Mouse (Mus musculus) stomach, embryonic 16.5 days (tissue): ENCODE results near the gene Shisa7. TPM values are rescaled to one million over a fixed set of nuclear protein-coding genes. Genes with fewer than 3 reads are reported as not detected.
"Not testable (repeated sequence)": the region's sequence is repeated elsewhere in the genome, so short reads cannot be mapped to it uniquely, and the experiment has no call there.

ENCODE experiments used
- ATAC-seq: fragments of 200-750 bp; cut with Nextera tagmentation; 2 replicates; pipeline ENCODE4 v1.8.0; 2017; ENCODE audit warnings: moderate number of reproducible peaks, moderate TSS enrichment; ENCODE audit not compliant: insufficient read depth, low FRiP score
- H3K27ac ChIP-seq: fragments of 300-500 bp; sonication (generic); 2 replicates; pipeline ENCODE4 v1.5.1; 2014; ENCODE audit warnings: low read length
- H3K27me3 ChIP-seq: fragments of 300-500 bp; sonication (generic); 2 replicates; pipeline ENCODE4 v1.6.1; 2014; ENCODE audit warnings: low read length, control low read depth, mixed read lengths; ENCODE audit not compliant: control insufficient read depth, insufficient read depth
- H3K36me3 ChIP-seq: fragments of 300-500 bp; sonication (generic); 2 replicates; pipeline ENCODE4 v1.6.1; 2014; ENCODE audit warnings: low read length; ENCODE audit not compliant: control insufficient read depth, insufficient read depth
- H3K4me1 ChIP-seq: fragments of 300-500 bp; sonication (generic); 2 replicates; pipeline ENCODE4 v1.6.1; 2014; ENCODE audit warnings: low read length, control low read depth, mixed read lengths; ENCODE audit not compliant: control insufficient read depth, insufficient read depth
- H3K4me2 ChIP-seq: fragments of 300-500 bp; sonication (generic); 2 replicates; pipeline ENCODE4 v1.6.1; 2014; ENCODE audit warnings: low read depth, low read length, mixed read lengths
- H3K4me3 ChIP-seq: fragments of 300-500 bp; sonication (generic); replicated peaks from 2 replicates; pipeline ENCODE4 v1.5.1; 2014; ENCODE audit warnings: mild to moderate bottlenecking, low read length
- H3K9ac ChIP-seq: fragments of 300-500 bp; sonication (generic); 2 replicates; pipeline ENCODE4 v1.6.1; 2014; ENCODE audit warnings: low read length
- H3K9me3 ChIP-seq: fragments of 300-500 bp; sonication (generic); replicated peaks from 2 replicates; pipeline ENCODE4 v1.6.1; 2016; ENCODE audit warnings: low read length, control low read depth; ENCODE audit not compliant: control insufficient read depth
- whole genome bisulfite sequencing: fragments of 180-500 bp; shearing (Covaris S2); extraction: QIAGEN DNeasy Blood & Tissue Kit; methylation state at CpG from one replicate; pipeline ENCODE4 v1.1.7; 2014; 5-methylcytosine and 5-hydroxymethylcytosine counted together
- polyA plus RNA-seq: library from polyadenylated mRNA; unstranded; fragments of >200 nt; fragmentation: Nextera tagmentation; extraction: Ambion mirVana; gene quantifications from 2 replicates; pipeline ENCODE4 v1.2.1, GENCODE M21; 2015

Gene Shisa7
- polyA plus RNA-seq, 1 experiment from 2014 or later, result 0.49 TPM

- Histone ChIP-seq H3K4me1 (peaks cover 18% of the 10 kb centered on the region), H3K4me2 (peak overlapping the region; percentile 66), H3K36me3 (0 out of 2 replicates have a peak, but pooled peaks cover 3% of the 10 kb centered on the region), H3K9me3 (no peaks in the 10 kb centered on the region), H3K27ac (peak overlapping the region; percentile 88), H3K27me3 (no peaks in the 10 kb centered on the region), H3K4me3 (peak overlapping the region; percentile 98), H3K9ac (peak overlapping the region; percentile 75)
- ATAC-seq, result no peak
- WGBS, result 21% methylated on average over 8 of the region's 8 CpGs
These were observed 31.2 kb downstream of the Shisa7 start for GRCm38 (mm10) chr7:4813105-4813791.

DNA sequence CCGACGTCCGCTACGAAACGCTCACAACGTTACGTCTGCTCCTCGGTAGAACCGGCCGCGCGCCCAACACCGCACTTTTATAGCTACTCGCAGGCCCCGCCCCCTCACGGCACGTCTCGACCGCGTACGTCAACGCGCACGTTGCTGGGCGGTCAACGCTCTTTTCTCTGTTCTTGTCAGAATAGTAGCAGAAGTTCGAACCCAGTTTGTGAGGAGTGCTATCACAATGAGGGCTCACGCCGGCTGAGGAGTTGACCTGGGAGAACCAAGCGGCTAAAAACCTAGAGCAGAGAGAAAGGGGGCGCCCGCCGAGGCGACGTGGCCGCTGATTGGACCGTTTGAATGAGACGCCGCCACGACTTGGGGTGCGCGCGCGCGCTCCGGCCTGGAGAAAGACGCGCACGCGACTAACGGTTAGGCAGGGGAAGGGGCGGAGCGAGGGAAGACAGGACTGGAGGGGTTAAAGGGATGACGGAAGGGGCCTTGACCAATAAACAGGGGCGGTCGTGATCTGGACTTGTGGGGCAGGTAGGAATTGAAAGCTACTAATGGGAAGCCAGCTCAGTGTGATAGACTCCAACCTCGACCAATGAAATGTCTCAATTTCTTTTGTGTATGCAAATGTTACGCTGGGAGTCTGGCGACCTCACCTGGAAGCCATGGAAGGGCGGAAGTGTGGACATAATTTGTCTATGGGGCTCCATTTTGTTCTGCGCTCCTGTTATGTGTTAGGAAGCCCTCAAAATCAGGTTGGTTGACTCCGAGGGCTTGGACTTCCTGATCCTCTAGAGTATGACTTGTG is 32.0 kb downstream of the Shisa7 start, which contains the start of gene Ube2s:
Gene Ube2s, minus strand, starts transcription at position 288 of the 802 bp plus-strand sequence.
- peak within 1 kb of the TSS; percentile 97 for H3K27ac ChIP-seq
- H3K27me3 ChIP-seq, result no peaks in the 10 kb centered on the region
- H3K9me3 ChIP-seq, result no peaks in the 10 kb centered on the region
- ATAC-seq, result peak; percentile 99
- peak within 1 kb of the TSS; percentile 74 for H3K4me2 ChIP-seq
- peak within 1 kb of the TSS; percentile 99 for H3K9ac ChIP-seq
- peaks cover 6% of the 10 kb centered on the region; the same call in 1 of the 2 replicates for H3K36me3 ChIP-seq
- under 1% methylated on average over 60 of the region's 62 CpGs for WGBS
- H3K4me3 ChIP-seq, result peak within 1 kb of the TSS; percentile 98
- peaks cover 16% of the 10 kb centered on the region for H3K4me1 ChIP-seq

- no peak for ATAC-seq
- peak overlapping the region; percentile 98 for H3K4me3 ChIP-seq
- no peaks in the 10 kb centered on the region for H3K27me3 ChIP-seq
- H3K4me2 ChIP-seq, result peak overlapping the region; percentile 74
- H3K36me3 ChIP-seq, result peaks cover 10% of the 10 kb centered on the region; the same call in 1 of the 2 replicates
- H3K27ac ChIP-seq, result peak overlapping the region; percentile 97
- peak overlapping the region; percentile 99 for H3K9ac ChIP-seq
- WGBS, result under 1% methylated on average over 31 of the region's 36 CpGs
- H3K9me3 ChIP-seq, result no peaks in the 10 kb centered on the region
- H3K4me1 ChIP-seq, result peaks cover 18% of the 10 kb centered on the region
These were observed 32.6 kb downstream of the Shisa7 start for GRCm38 (mm10) chr7:4811842-4812302.

DNA sequence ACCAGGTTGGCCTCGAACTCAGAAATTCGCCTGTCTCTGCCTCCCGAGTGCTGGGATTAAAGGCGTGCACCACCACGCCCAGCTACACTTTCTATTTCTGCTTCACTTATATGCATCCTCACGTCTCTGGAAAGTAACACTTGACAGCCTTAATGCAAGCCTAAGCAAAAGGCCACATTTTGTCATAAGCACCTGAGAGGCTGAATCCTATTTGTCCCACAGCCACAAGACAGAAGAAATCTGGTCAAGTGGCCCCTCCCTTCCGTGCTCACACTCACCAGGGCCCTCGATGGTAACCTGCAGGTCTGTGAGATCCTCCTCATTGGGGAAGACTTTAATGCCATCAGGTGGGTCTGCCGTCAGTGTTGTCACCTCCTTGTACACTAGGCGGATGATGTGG is 33.4 kb downstream of the Shisa7 start:
- Histone ChIP-seq H3K36me3 (peaks cover 17% of the 10 kb centered on the region; the same call in 1 of the 2 replicates), H3K4me1 (peaks cover 18% of the 10 kb centered on the region), H3K4me2 (peak overlapping the region; percentile 74), H3K4me3 (peak overlapping the region; percentile 98), H3K9ac (peak overlapping the region; percentile 99)
- H3K27ac ChIP-seq, H3K9me3 ChIP-seq, H3K27me3 ChIP-seq, ATAC-seq: not testable (repeated sequence)
- WGBS, result 22% methylated on average over 10 of the region's 10 CpGs

- no peak overlapping the region for H3K9ac ChIP-seq
- no peaks in the 10 kb centered on the region for H3K9me3 ChIP-seq
- WGBS, result 82% methylated on average over 7 of the region's 7 CpGs
- peak; percentile 11; the same call in 1 of the 2 replicates for ATAC-seq
- peaks cover 20% of the 10 kb centered on the region; the same call in 1 of the 2 replicates for H3K36me3 ChIP-seq
- H3K4me3 ChIP-seq, result no peak overlapping the region
- H3K4me1 ChIP-seq, result peaks cover 18% of the 10 kb centered on the region
- H3K4me2 ChIP-seq, result no peak overlapping the region
- no peaks in the 10 kb centered on the region for H3K27me3 ChIP-seq
- no peak overlapping the region for H3K27ac ChIP-seq
These were observed 37.8 kb downstream of the Shisa7 start for GRCm38 (mm10) chr7:4806716-4807115.

GRCm38 (mm10) chr7:4802247-4802646 is 42.2 kb downstream of the Shisa7 start:
- H3K9ac ChIP-seq, result no peak overlapping the region
- H3K9me3 ChIP-seq, result no peaks in the 10 kb centered on the region
- ATAC-seq, result no peak
- H3K27me3 ChIP-seq, result no peaks in the 10 kb centered on the region
- no peaks in the 10 kb centered on the region for H3K4me1 ChIP-seq
- H3K36me3 ChIP-seq, result peaks cover 15% of the 10 kb centered on the region
- no peak overlapping the region for H3K4me3 ChIP-seq
- H3K27ac ChIP-seq, result no peak overlapping the region
- H3K4me2 ChIP-seq, result no peak overlapping the region

GRCm38 (mm10) chr7:4795767-4796433 is 48.6 kb downstream of the Shisa7 start:
- Histone ChIP-seq H3K4me2 (no peak overlapping the region), H3K27me3 (no peaks in the 10 kb centered on the region), H3K27ac (no peak overlapping the region), H3K36me3 (peaks cover 20% of the 10 kb centered on the region), H3K4me1 (peaks cover 16% of the 10 kb centered on the region; the same call in 1 of the 2 replicates), H3K4me3 (no peak overlapping the region), H3K9ac (no peak overlapping the region), H3K9me3 (no peaks in the 10 kb centered on the region)
- no peak for ATAC-seq
- whole genome bisulfite sequencing, result 67% methylated on average over 7 of the region's 7 CpGs

DNA sequence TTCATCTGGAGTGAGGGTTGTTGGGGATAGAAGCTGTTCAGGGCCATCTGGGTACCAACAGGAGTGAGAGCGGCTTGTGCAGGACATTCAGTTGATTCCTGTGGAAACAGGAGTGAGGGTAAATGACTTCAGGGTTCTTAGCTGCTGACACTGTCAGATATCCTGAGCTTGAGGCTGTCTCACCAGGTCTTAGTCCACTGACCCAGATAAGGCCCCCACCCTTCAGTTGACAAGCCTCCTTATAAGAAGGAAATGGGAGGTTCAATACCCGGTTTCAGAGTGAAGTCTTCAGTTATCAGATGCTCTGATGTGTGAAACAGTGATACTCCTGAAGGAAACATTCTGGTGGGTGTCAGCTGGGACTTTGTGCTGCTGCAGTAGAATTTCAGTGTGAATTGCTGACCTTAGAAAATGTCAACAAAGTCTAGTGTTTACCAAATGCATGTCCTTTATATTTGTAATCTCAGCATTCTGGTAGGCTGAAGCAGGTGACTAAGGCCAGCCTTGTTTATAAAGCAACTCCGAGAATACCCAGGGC is 49.8 kb downstream of the Shisa7 start:
- peaks cover 16% of the 10 kb centered on the region; the same call in 1 of the 2 replicates for H3K4me1 ChIP-seq
- H3K9me3 ChIP-seq, result no peaks in the 10 kb centered on the region
- no peaks in the 10 kb centered on the region for H3K27me3 ChIP-seq
- WGBS, result 70% methylated on average over 3 of the region's 3 CpGs
- H3K36me3 ChIP-seq, result peaks cover 20% of the 10 kb centered on the region
- no peak overlapping the region for H3K4me3 ChIP-seq
- H3K27ac ChIP-seq, result no peak overlapping the region
- ATAC-seq, result no peak
- H3K9ac ChIP-seq, result no peak overlapping the region
- H3K4me2 ChIP-seq, result peak overlapping the region; percentile 74; the same call in 1 of the 2 replicates
